Mouse (Mus musculus): Measurements from ENCODE around the gene Gm11116.
"Not testable (repeated sequence)": the region's sequence is repeated elsewhere in the genome, so short reads cannot be mapped to it uniquely, and the experiment has no call there.

Gm11116 gene

DNA sequence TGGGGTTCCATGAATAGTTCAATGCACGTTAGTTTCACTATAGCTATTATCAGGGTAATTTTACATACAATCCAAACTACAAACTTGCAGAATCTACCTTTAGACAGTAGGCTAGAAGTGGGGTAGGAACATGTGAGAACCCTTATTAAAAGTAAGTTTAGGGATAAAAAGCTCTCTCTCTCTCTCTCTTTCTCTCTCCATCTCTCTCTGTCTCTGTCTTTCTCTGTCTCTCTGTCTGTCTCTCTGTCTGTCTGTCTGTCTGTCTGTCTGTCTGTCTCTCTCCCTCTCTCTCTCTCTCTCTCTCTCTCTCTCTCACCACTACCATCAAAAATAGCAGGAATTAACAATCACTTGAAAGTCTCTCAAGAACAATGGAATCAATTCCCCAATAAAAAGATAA lies at the start of gene Gm11116:
Gm11116 (minus strand) TSS at position 101 of the 400 bp plus-strand sequence.
- no peak for DNase-seq

DNA sequence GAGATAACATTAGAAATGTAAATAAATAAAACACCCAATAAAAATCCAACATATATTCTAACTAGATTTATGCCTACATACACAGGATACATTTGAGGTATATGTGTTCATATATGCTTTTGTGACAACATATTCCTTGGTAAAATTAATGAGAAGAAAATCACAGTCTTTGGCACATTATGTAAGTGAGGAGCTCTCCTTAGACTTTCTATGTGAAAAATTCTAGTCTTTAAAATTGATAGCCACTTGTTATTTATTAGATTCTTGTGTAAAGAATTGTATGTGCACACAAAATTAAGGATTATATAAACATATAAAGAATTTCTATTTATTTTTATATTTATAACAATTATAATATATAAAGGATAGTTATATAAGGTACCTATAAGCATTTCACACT lies 42.7 kb upstream of the Gm11116 start, which contains the start of gene Gm11115:
Gm11115 (minus strand) TSS at position 101 of the 400 bp plus-strand sequence.
- DNase-seq: no peak

DNA sequence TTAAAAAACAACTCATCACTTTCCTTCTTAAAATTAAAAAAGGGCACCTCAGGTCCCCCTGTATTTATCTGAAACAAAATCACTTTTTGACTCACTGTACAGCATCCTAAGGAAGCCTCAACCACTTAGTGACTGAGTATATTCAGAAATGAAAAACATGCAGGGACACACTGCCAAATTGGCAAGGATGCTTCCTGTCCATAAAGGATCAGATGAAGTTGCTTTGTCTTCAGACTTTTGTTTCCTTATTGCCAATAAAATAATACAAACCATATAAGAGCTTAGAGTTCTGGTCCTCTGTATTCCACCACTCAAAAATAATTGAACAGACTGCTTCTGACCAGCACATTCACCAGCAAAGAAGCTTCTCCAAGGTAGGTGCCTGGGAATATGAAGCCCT lies 25.1 kb downstream of the Gm11116 start, which contains the start of gene Smr2:
Smr2 (plus strand) TSS at position 301 of the 400 bp plus-strand sequence.
- DNase-seq: not testable (repeated sequence)

Measured in kidney, postnatal 36 days (tissue).